In the genomic region with DNA sequence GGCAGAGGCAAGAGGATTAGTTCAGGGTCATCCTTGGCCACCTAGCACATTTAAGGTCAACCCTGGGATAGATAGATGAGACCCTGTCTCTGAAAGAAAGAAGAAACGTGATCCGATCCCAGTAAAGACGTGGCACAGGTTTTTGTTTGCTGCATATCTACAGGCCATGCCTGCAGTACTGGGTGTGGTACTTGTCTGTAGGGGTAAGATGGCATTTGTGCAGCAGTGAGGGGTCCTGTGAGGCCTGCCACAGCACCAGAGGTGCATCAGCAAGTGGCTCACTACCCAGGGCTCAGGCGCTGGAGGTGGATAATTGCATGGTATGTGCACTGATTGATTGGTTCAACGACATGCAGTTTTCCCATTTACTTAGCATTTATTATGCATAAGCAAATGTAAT, we compare ENCODE assay signal across 16 mouse cellular contexts.
"Had no signal": no experiment of that assay in that cellular context is flagged by ENCODE, and none has a peak within 500 bp of the region (broad histone marks: within the 10 kb centered on the region; RNA-seq: fewer than 3 reads in every experiment).

No protein-coding gene starts in this region.

- DNase-seq: kidney, adult 18-20 months; kidney, postnatal 14 days; lung, postnatal 14 days; right cerebral cortex, postnatal 14 days; thymus, adult 2 months; thymus, postnatal 25 days had no signal

- H3K27ac ChIP-seq: intestine, embryonic 15.5 days; kidney, embryonic 15.5 days; left cerebral cortex, adult 2 months; limb, embryonic 15.5 days; lung, embryonic 15.5 days; macrophage; midbrain, embryonic 12.5 days; neural tube, embryonic 13.5 days had no signal

- H3K9me3 ChIP-seq: intestine, embryonic 15.5 days; kidney, embryonic 15.5 days; limb, embryonic 15.5 days; lung, embryonic 15.5 days; megakaryocyte, embryonic 14.5 days; midbrain, embryonic 12.5 days; neural tube, embryonic 13.5 days had no signal

- H3K27me3 ChIP-seq: intestine, embryonic 15.5 days; kidney, embryonic 15.5 days; limb, embryonic 15.5 days; lung, embryonic 15.5 days; megakaryocyte, embryonic 14.5 days; midbrain, embryonic 12.5 days; neural tube, embryonic 13.5 days had no signal

- H3K4me2 ChIP-seq: intestine, embryonic 15.5 days; kidney, embryonic 15.5 days; limb, embryonic 15.5 days; lung, embryonic 15.5 days; midbrain, embryonic 12.5 days; neural tube, embryonic 13.5 days had no signal

- ATAC-seq: intestine, embryonic 15.5 days; midbrain, embryonic 16.5 days had no signal

- H3K4me1 ChIP-seq: intestine, embryonic 15.5 days; kidney, embryonic 15.5 days; limb, embryonic 15.5 days; lung, embryonic 15.5 days; midbrain, embryonic 12.5 days; neural tube, embryonic 13.5 days had no signal

- H3K4me3 ChIP-seq: intestine, embryonic 15.5 days; kidney, embryonic 15.5 days; left cerebral cortex, adult 2 months; limb, embryonic 15.5 days; lung, embryonic 15.5 days; megakaryocyte, embryonic 14.5 days; midbrain, embryonic 12.5 days; neural tube, embryonic 13.5 days had no signal

- H3K9ac ChIP-seq: intestine, embryonic 15.5 days; kidney, embryonic 15.5 days; limb, embryonic 15.5 days; lung, embryonic 15.5 days; midbrain, embryonic 12.5 days; neural tube, embryonic 13.5 days had no signal
